Mouse (Mus musculus): ENCODE measurements at regions not wholly inside any gene's neighbourhood (a gene's known extent, or its start where the extent isn't known, plus 50 kb on each side); places are given as distances from the start of the nearest gene placed in this dataset.

- Histone ChIP-seq H3K4me1 (ENCODE audit: control insufficient read depth, insufficient read depth, low read length) (no peaks in the 10 kb centered on the region), H3K27ac (ENCODE audit: control insufficient read depth, insufficient read depth, low read depth, low read length, poor library complexity) (no peak overlapping the region), H3K4me3 (replicated peaks; ENCODE audit: control insufficient read depth, low read depth, low read length) (no peak overlapping the region)
- TF ChIP-seq POLR2A (IDR thresholded peaks at IDR 0.05; ENCODE audit: borderline replicate concordance, control insufficient read depth, low read depth, low read length) = no peak
- no peak for TF ChIP-seq CTCF (IDR thresholded peaks at IDR 0.05; ENCODE audit: control insufficient read depth, insufficient read depth, low read length)
- WGBS = 81% methylated on average over 19 of the region's 19 CpGs
Observed at GRCm38 (mm10) chr12:112333125-112334079, 155.8 kb upstream of the A530016L24Rik start.

GRCm38 (mm10) chr12:112334106-112334855 is 155.0 kb upstream of the A530016L24Rik start:
- WGBS = 84% methylated on average over 20 of the region's 20 CpGs
- H3K4me1 ChIP-seq (ENCODE audit: control insufficient read depth, insufficient read depth, low read length) = no peaks in the 10 kb centered on the region
- no peak overlapping the region for H3K4me3 ChIP-seq (replicated peaks; ENCODE audit: control insufficient read depth, low read depth, low read length)
- TF ChIP-seq POLR2A (IDR thresholded peaks at IDR 0.05; ENCODE audit: borderline replicate concordance, control insufficient read depth, low read depth, low read length) = no peak
- no peak for TF ChIP-seq CTCF (IDR thresholded peaks at IDR 0.05; ENCODE audit: control insufficient read depth, insufficient read depth, low read length)
- no peak overlapping the region for H3K27ac ChIP-seq (ENCODE audit: control insufficient read depth, insufficient read depth, low read depth, low read length, poor library complexity)

- H3K4me1 ChIP-seq (ENCODE audit: control insufficient read depth, insufficient read depth, low read length) = no peaks in the 10 kb centered on the region
- TF ChIP-seq CTCF (IDR thresholded peaks at IDR 0.05; ENCODE audit: control insufficient read depth, insufficient read depth, low read length) (no peak), POLR2A (IDR thresholded peaks at IDR 0.05; ENCODE audit: borderline replicate concordance, control insufficient read depth, low read depth, low read length) (no peak)
- no peak overlapping the region for H3K27ac ChIP-seq (ENCODE audit: control insufficient read depth, insufficient read depth, low read depth, low read length, poor library complexity)
- no peak overlapping the region for H3K4me3 ChIP-seq (replicated peaks; ENCODE audit: control insufficient read depth, low read depth, low read length)
- 64% methylated on average over 7 of the region's 7 CpGs for WGBS
Observed at GRCm38 (mm10) chr12:112335641-112336040, 153.6 kb upstream of the A530016L24Rik start.

DNA sequence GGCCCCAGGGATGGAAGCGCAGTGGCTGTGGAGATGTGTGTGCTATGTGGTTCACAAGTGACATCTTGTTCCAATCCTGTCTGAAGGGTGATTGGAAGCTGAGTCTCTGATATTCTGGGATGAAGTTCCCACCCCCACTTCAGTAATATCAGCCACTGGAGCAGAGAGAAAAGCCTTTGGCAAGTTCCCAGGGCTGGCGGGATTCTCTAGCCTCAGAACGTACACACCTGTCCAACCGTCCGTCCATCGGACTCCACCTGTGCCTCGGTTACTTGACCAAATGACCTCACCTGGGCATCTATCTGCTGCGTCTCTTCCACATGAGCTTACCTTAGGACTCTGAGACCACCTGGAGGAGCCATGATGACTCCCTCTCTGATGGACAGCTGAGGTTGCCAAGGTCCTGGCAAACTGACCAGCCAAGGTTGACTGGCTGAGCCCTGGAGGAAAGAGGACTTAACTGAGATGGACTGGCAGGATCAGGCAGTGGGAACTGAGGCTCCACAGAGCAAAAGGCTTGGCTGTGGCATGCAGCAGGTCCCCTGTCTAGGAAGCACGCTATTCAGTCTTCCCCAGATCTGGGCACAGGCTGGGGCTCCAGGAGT is 152.5 kb upstream of the A530016L24Rik start:
- no peak for TF ChIP-seq POLR2A (IDR thresholded peaks at IDR 0.05; ENCODE audit: borderline replicate concordance, control insufficient read depth, low read depth, low read length)
- TF ChIP-seq CTCF (IDR thresholded peaks at IDR 0.05; ENCODE audit: control insufficient read depth, insufficient read depth, low read length) = no peak
- WGBS = 83% methylated on average over 9 of the region's 9 CpGs
- H3K4me3 ChIP-seq (replicated peaks; ENCODE audit: control insufficient read depth, low read depth, low read length) = no peak overlapping the region
- no peak overlapping the region for H3K27ac ChIP-seq (ENCODE audit: control insufficient read depth, insufficient read depth, low read depth, low read length, poor library complexity)
- no peaks in the 10 kb centered on the region for H3K4me1 ChIP-seq (ENCODE audit: control insufficient read depth, insufficient read depth, low read length)

GRCm38 (mm10) chr12:112337443-112337842 is 151.8 kb upstream of the A530016L24Rik start:
- H3K4me3 ChIP-seq (replicated peaks; ENCODE audit: control insufficient read depth, low read depth, low read length) = no peak overlapping the region
- 50% methylated on average over 11 of the region's 11 CpGs for WGBS
- no peak for TF ChIP-seq CTCF (IDR thresholded peaks at IDR 0.05; ENCODE audit: control insufficient read depth, insufficient read depth, low read length)
- no peak for TF ChIP-seq POLR2A (IDR thresholded peaks at IDR 0.05; ENCODE audit: borderline replicate concordance, control insufficient read depth, low read depth, low read length)
- H3K4me1 ChIP-seq (ENCODE audit: control insufficient read depth, insufficient read depth, low read length) = no peaks in the 10 kb centered on the region
- no peak overlapping the region for H3K27ac ChIP-seq (ENCODE audit: control insufficient read depth, insufficient read depth, low read depth, low read length, poor library complexity)

- no peak overlapping the region for H3K4me3 ChIP-seq (replicated peaks; ENCODE audit: control insufficient read depth, low read depth, low read length)
- H3K27ac ChIP-seq (ENCODE audit: control insufficient read depth, insufficient read depth, low read depth, low read length, poor library complexity) = no peak overlapping the region
- H3K4me1 ChIP-seq (ENCODE audit: control insufficient read depth, insufficient read depth, low read length) = no peaks in the 10 kb centered on the region
- TF ChIP-seq CTCF (IDR thresholded peaks at IDR 0.05; ENCODE audit: control insufficient read depth, insufficient read depth, low read length) (no peak), POLR2A (IDR thresholded peaks at IDR 0.05; ENCODE audit: borderline replicate concordance, control insufficient read depth, low read depth, low read length) (no peak)
- 80% methylated on average over 15 of the region's 15 CpGs for WGBS
Observed at GRCm38 (mm10) chr12:112338976-112339375, 150.3 kb upstream of the A530016L24Rik start.

GRCm38 (mm10) chr12:112339481-112340179 is 149.6 kb upstream of the A530016L24Rik start:
- TF ChIP-seq POLR2A (IDR thresholded peaks at IDR 0.05; ENCODE audit: borderline replicate concordance, control insufficient read depth, low read depth, low read length) = no peak
- TF ChIP-seq CTCF (IDR thresholded peaks at IDR 0.05; ENCODE audit: control insufficient read depth, insufficient read depth, low read length) = no peak
- Histone ChIP-seq H3K4me1 (ENCODE audit: control insufficient read depth, insufficient read depth, low read length) (no peaks in the 10 kb centered on the region), H3K4me3 (replicated peaks; ENCODE audit: control insufficient read depth, low read depth, low read length) (no peak overlapping the region), H3K27ac (ENCODE audit: control insufficient read depth, insufficient read depth, low read depth, low read length, poor library complexity) (no peak overlapping the region)
- 73% methylated on average over 11 of the region's 11 CpGs for WGBS
